Mouse (Mus musculus) NIH3T3 (cell line): ENCODE measurements around the gene Fam221a.
"Not testable (repeated sequence)": the region's sequence is repeated elsewhere in the genome, so short reads cannot be mapped to it uniquely, and the experiment has no call there.

Source experiments
- DNase-seq: peaks from one replicate; pipeline ENCODE4 v3.0.0-alpha.2; 2012; ENCODE audit warnings: low read depth

The Fam221a gene

DNA sequence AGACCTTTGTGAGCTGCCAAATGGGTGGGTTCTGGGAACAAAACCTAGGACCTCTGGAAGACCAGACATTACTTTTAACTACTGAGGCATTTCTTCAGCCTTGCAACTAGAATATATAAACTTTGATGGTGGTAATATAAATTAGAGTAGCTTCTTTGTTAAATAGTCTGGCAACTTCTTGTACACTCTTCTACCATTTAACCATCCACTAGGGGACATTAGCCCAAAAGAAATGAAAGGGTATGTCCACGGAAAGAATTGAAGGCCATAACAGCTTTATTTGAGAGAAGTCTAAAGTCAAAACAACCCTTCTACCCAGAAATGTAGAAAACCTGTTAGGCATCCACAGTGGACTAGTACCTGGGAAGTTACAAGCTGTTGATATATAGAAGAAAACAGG, 26.7 kb downstream of the Fam221a start:
- DNase-seq = no peak

DNA sequence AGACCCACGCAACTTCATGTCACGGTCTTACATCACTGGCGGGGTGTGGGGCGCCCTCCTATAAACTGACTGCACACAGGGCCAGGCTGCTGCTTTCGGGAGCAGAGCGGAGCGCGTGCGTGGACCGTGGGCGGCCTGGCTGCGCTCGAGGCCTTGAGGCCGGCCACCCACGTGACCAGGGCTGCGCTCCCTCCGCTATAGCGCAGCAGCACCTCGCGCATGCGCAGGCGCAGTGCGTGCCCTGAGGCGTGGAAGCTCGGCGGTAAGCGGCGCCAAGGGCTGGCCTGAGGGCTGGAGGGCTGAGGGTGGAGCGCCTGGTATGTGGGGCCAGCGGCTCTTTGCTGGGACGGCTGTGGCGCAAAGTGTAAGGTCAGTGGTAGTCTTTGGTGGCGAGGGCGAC, 27.8 kb downstream of the Fam221a start, which contains the start of gene Stk31:
TSS of gene Stk31 (plus strand) at position 289 of the 400 bp plus-strand sequence.
- DNase-seq = no peak

DNA sequence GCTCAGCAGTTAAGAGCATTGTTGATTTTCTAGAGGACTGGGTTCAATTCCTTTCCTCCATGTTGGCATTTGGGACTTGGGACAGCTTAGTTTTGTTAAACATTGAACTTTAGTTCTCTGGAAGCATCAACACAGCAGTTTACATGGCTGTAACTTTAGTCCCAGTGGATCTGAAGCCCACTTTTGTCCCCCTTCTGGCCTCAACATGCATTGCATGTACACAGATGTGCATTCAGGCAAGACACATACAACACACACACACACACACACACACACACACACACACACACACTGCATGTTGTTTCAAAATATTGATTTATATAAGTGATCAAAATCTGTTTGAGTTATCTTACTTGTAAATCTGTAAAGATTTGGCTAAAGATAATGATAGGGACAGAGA, 29.9 kb downstream of the Fam221a start:
- peak; percentile 64 for DNase-seq

DNA sequence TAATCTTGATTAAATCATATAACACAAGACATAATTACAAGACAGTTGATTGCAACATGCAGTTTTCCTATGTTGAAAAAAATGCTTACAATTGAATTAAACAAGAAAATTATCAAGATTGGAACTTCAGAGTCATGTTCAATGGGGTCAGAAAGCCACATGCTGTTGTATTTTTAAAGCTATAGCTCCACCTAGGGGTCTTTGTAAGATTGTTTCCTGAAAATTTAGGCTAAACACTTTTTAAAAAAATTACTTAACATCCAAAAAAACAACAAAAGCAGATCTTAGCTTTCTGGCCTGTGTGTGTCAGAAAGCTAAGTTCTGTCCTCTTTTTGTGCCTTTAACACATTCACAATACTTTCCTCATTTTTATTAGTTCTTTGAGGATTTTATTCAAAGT, 30.8 kb downstream of the Fam221a start:
- peak; percentile 70 for DNase-seq

DNA sequence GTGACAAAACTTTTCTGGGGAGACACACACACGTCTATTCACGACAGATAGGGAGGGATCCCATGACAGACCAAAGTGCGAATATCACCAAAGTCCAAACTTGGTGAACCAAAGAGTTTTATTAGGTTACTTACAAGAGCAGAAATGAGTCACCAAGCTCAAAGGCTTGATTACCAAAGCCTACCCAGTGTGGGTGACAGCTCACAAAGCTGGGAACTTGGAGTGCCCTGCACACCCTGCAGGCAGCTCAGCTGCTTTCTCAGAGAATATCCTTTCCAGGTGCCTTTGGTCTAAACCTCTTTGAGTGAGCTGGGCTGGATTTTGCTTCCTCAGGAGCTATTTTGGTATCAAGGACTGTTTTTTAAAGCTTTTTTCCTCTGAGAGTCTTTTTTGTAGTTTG, 43.3 kb downstream of the Fam221a start:
- DNase-seq = no peak

DNA sequence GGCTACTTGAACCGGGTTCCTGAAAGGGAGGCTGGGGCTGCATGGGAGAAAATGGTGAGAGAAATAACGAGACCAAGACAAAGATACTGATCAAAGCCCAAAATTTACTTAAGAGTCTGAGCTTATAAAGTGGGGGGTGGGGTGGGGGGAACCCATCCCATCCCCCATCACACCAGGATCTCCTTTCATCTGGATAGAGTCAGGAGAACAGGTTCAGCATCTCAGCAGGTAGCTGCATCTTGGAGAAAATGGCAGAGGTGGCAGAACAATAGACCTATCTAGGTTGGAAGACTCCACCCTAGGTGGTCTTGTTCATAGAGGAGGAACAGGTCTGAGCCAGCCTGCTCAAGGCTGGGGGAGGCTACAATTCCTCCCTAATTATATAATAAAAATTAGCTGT, 45.4 kb downstream of the Fam221a start:
- DNase-seq = not testable (repeated sequence)

DNA sequence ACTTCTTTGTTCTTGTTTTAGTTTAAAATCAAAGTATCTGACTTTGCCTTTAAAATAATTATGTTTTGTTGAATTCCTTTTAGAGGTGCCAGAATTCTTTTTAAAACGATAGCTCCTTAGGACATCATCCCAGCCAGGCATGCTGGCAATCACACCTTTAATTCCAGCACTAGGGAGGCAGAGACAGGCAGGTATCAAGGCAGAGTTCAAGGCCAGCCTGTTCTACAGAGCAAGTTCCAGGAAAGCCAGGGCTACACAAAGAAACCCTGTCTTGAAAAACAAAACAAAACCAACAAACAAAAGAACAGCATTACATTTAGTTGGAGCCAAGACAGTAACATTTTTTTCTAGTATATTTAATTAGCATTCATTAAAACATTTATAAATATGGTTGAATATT, 48.4 kb downstream of the Fam221a start:
- no peak for DNase-seq

DNA sequence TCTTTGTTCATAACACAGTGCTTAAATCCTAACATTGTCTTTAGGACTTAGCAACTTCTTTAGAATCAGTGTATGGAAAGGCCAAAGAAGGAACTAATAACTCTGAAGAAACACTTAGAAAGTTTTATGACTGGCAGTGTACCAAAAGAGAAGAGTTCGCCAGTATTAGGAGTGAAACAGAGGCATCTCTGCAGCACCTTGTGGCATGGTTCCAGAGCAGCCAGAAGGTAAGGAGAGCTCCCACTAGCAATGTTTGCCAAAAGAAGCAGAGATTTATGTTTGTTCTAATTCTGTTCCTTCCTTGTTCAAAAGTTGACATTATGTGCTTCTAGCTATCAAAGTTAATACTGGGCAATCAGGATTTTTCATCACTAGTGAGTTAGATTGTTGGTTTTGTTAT, 69.8 kb downstream of the Fam221a start:
- no peak for DNase-seq
